Mouse (Mus musculus) small intestine, adult 2 months (tissue): ENCODE results near the gene Meis2. TPM values are rescaled to one million over a fixed set of nuclear protein-coding genes. Genes with fewer than 3 reads are reported as not detected.

ENCODE experiments used
- H3K27ac ChIP-seq: fragments of 200-500 bp; 2 replicates; pipeline ENCODE4 v1.5.1; 2012; ENCODE audit warnings: low read depth, low read length, control low read depth, inconsistent platforms; ENCODE audit not compliant: insufficient read depth
- H3K27me3 ChIP-seq: fragments of 200-500 bp; 2 replicates; pipeline ENCODE4 v1.6.1; 2012; ENCODE audit warnings: mild to moderate bottlenecking, moderate library complexity, low read length, inconsistent platforms; ENCODE audit not compliant: control insufficient read depth, insufficient read depth
- H3K36me3 ChIP-seq: fragments of 200-500 bp; 2 replicates; pipeline ENCODE4 v1.6.1; 2012; ENCODE audit warnings: mild to moderate bottlenecking, low read length, control low read depth, inconsistent platforms; ENCODE audit not compliant: control insufficient read depth, insufficient read depth
- H3K4me1 ChIP-seq: fragments of 200-500 bp; 2 replicates; pipeline ENCODE4 v1.6.1; 2012; ENCODE audit warnings: low read length, inconsistent platforms, mixed read lengths; ENCODE audit not compliant: control insufficient read depth, insufficient read depth, insufficient read length
- H3K4me3 ChIP-seq: fragments of 200-500 bp; 2 replicates; pipeline ENCODE4 v1.5.1; 2012; ENCODE audit warnings: low read depth, mild to moderate bottlenecking, control low read depth, inconsistent platforms, low read length, moderate library complexity
- CTCF ChIP-seq: fragments of 200-500 bp; IDR thresholded peaks from 2 replicates; pipeline ENCODE4 v1.5.1; 2012; ENCODE audit warnings: low read depth, mild to moderate bottlenecking, control low read depth, inconsistent platforms, low read length, moderate library complexity, mixed read lengths; ENCODE audit not compliant: insufficient replicate concordance, insufficient read length; ENCODE audit errors: extremely low read depth
- POLR2A ChIP-seq: fragments of 200-500 bp; IDR thresholded peaks from 2 replicates; pipeline ENCODE4 v1.6.1; 2012; ENCODE audit warnings: low read depth, mild to moderate bottlenecking, control low read depth, inconsistent platforms, low read length, moderate library complexity
- WGBS: fragments of 180-500 bp; shearing (Covaris S2); methylation state at CpG from one replicate; pipeline ENCODE4 v1.1.7; 2018; 5-methylcytosine and 5-hydroxymethylcytosine counted together
- polyA plus RNA-seq: library from polyadenylated mRNA; depleted of rRNA; stranded (reverse); fragments of >200 nt; gene quantifications from 2 replicates; pipeline ENCODE4 v1.2.3, GENCODE M21; 2012

Gene Meis2
- polyA plus RNA-seq, 1 experiment: 3.9 TPM

DNA sequence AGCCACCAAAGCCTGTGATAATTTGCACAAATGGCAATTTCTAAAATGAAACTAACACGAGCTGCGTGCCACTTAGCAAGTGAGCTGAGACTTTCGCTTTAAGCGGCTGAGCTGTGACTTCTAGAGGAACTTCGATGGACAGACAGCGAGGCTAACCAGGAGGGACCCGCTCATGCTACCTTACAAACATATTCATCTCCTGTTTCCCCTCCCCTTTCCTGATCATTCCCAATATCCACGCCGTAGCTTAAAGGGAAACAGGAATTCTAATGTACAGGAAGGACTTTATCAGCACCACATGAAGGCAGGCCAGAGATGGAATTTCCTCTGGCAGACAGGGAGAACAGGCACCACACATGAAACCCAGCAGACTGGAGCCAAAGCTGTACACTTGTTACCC lies 15.9 kb downstream of the Meis2 start:
- Histone ChIP-seq H3K27me3 (no peaks in the 10 kb centered on the region), H3K4me1 (no peaks in the 10 kb centered on the region), H3K27ac (no peak overlapping the region; the same call in 1 of the 2 replicates), H3K36me3 (no peaks in the 10 kb centered on the region), H3K4me3 (no peak overlapping the region)
- 49% methylated on average over 9 of the region's 9 CpGs for WGBS
- TF ChIP-seq POLR2A (no peak), CTCF (no peak)

DNA sequence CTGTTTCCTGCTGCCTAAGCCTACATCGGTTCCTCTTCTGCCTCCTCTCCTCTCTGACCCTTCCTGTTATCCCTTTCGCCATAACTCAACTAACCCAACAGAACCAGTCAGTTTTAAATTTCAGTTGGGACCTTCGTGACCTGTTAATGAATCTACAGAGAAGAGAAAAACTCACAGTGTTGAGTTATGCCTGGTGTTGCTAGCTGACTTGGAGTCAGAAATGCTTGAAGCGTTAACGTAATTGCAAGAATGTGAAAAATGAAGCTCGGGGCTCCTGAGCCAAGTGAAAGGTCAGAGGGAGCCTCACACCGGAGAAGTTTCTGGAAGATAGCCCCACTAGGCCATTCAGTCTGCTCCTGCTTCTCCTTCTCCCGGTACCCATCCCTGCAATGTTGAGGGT lies 18.3 kb downstream of the Meis2 start:
- Histone ChIP-seq H3K4me3 (no peak overlapping the region), H3K27ac (no peak overlapping the region), H3K27me3 (no peaks in the 10 kb centered on the region), H3K4me1 (no peaks in the 10 kb centered on the region), H3K36me3 (no peaks in the 10 kb centered on the region)
- 60% methylated on average over 8 of the region's 8 CpGs for WGBS
- no peak for TF ChIP-seq CTCF
- no peak for TF ChIP-seq POLR2A

DNA sequence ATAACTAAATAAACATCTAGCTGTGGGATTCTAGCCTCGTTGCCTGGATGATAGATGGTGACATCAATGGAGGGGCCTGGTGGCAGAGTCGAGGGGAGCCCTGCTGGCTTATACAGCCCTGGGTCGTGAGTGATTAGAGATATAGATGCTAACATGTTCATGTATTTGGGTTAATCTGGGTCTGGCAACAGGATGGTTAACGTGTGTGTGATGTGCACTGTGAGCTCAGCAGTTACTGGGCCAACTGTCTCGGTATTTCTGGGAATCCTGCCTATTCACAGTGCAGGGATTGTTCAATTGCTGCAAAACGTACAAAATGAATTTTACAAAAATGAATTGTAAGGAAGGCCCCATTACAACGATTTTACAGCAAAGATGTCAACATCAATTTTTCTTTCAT lies 20.6 kb downstream of the Meis2 start:
- Histone ChIP-seq H3K4me1 (no peaks in the 10 kb centered on the region), H3K27ac (no peak overlapping the region), H3K27me3 (no peaks in the 10 kb centered on the region), H3K36me3 (no peaks in the 10 kb centered on the region), H3K4me3 (no peak overlapping the region)
- WGBS: 56% methylated on average over 7 of the region's 7 CpGs
- no peak for TF ChIP-seq CTCF
- no peak for TF ChIP-seq POLR2A

DNA sequence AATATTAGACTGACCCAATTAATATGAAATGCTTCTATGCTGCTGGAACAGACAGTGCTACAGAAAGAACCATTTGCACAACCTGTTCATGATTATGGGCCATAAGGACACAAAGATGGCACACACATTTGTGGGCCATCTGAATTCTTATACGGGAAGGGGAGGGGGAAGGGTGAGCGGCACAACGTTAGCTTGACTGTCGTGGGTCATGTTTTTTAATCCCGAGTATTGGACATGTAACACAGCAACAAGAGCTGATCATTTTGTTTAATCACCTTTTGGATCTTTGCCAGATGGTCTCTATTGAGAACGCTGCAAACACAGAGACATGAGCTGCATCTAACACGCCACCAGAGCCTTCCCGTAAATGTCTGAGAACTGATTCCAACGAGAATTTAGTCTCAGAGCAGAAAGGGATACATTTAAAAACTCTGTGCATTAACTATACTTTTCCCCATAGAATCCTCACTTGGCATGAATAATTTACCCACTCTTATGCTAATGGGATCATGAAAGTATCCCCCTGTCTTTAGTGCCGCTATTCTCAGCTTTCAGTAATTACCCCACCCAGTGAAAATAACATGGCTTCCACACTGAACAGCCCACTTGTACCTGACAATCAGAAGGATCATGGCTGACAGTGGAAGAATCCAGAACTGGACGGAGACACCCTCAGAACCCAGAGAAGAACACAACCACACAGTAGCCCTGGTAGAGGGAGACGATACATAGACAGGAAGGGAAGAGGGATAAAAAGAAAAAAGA lies 22.5 kb downstream of the Meis2 start:
- no peak for TF ChIP-seq POLR2A
- TF ChIP-seq CTCF: no peak
- 85% methylated on average over 12 of the region's 12 CpGs for WGBS
- Histone ChIP-seq H3K4me3 (no peak overlapping the region), H3K36me3 (no peaks in the 10 kb centered on the region), H3K4me1 (no peaks in the 10 kb centered on the region), H3K27me3 (no peaks in the 10 kb centered on the region), H3K27ac (no peak overlapping the region)

DNA sequence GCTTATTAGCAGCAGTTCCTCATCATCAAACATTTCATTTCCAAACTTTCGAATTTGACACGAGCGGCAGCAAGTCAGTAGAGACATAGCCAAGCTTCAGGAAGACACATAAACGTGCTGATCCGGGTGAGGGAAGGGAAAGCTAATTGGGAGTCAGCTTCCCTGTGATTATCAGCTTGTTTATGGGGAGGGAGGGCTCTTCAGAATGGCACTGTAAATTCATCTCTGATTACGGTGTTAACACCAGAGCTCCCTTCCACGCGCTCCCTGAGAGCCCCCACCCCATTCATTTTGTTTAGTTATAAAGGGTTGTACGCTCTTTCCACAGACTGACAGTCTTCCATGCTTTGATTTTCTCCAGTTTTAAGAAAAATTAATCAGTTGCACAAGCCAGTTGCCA lies 23.2 kb downstream of the Meis2 start:
- WGBS: 85% methylated on average over 9 of the region's 9 CpGs
- Histone ChIP-seq H3K4me3 (no peak overlapping the region), H3K36me3 (0 out of 2 replicates have a peak, but pooled peaks cover under 1% of the 10 kb centered on the region), H3K4me1 (no peaks in the 10 kb centered on the region), H3K27ac (no peak overlapping the region), H3K27me3 (no peaks in the 10 kb centered on the region)
- no peak for TF ChIP-seq POLR2A

DNA sequence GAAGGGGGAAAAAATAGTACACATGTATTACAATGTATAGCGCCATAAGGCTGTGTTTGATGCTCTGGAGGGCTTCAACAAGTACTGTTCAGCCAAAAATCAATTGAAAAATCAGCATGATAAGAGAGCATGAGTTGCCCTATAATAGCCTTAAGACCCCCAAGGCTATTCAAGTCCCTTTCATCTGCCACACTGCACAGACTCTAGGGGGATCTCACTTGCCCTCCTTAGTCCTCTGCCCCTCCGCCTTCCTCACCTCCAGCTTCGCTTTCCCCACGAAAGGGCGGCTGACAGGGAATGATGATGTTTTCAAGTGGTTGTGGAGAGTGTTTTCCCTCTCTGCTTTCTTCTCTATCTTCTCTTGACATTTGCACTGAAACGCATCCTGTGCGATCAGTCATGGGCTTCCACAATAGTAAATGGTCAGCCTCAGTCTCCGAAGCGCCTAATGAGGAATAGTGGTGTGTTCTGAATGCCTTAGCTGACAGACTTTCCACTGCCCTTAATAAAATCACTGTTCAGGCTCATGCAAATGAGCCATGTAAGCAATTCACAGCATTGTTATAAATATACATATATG lies 23.9 kb downstream of the Meis2 start:
- no peak overlapping the region for H3K4me3 ChIP-seq
- no peak overlapping the region for H3K27ac ChIP-seq
- H3K4me1 ChIP-seq: no peaks in the 10 kb centered on the region
- no peak for TF ChIP-seq CTCF
- no peak for TF ChIP-seq POLR2A
- WGBS: 92% methylated on average over 9 of the region's 9 CpGs
- no peaks in the 10 kb centered on the region for H3K27me3 ChIP-seq
- H3K36me3 ChIP-seq: 0 out of 2 replicates have a peak, but pooled peaks cover 1% of the 10 kb centered on the region

DNA sequence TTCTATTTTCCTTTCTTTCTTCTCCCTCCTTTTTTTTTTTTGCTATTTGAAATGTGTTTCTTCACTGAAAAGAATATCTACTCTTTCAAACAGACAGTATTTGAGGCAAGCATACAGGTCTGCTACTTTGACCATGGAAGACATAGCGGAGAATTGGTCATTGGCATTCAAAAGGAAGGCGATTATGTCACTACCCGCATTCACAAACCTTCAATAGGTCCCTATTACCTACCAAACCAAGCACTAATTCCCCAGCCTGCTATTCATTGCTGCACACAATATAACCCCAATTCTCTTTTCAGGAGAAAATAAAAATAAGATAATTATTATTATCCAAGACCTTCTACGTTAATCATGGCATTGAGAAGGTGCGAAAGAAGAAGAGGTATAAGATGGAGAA lies 30.3 kb downstream of the Meis2 start:
- H3K4me3 ChIP-seq: no peak overlapping the region
- H3K27me3 ChIP-seq: no peaks in the 10 kb centered on the region
- no peaks in the 10 kb centered on the region for H3K4me1 ChIP-seq
- 97% methylated on average over 5 of the region's 5 CpGs for WGBS
- TF ChIP-seq CTCF (no peak), POLR2A (no peak)
- H3K27ac ChIP-seq: no peak overlapping the region
- H3K36me3 ChIP-seq: 0 out of 2 replicates have a peak, but pooled peaks cover 1% of the 10 kb centered on the region
